Mouse (Mus musculus): ENCODE data around the gene Aggf1. TPM values are rescaled to one million over a fixed set of nuclear protein-coding genes. Genes with fewer than 3 reads are reported as not detected.

Gene Aggf1
- polyA plus RNA-seq, 1 experiment from 2014 or later = 42.3 TPM

GRCm38 (mm10) chr13:95307100-95307655, 68.0 kb downstream of the Aggf1 start:
- Histone ChIP-seq H3K9me3 (ENCODE audit: control insufficient read depth, low read length) (no peaks in the 10 kb centered on the region), H3K27ac (ENCODE audit: low read length) (no peak overlapping the region), H3K4me2 (ENCODE audit: low read length) (no peak overlapping the region), H3K4me1 (replicated peaks; ENCODE audit: control insufficient read depth, insufficient read depth, low read length) (peaks cover 2% of the 10 kb centered on the region; the same call in 1 of the 2 replicates), H3K4me3 (replicated peaks; ENCODE audit: low read length) (no peak overlapping the region), H3K27me3 (replicated peaks; ENCODE audit: control insufficient read depth, insufficient read depth, low read length) (no peaks in the 10 kb centered on the region), H3K36me3 (ENCODE audit: control insufficient read depth, insufficient read depth) (no peaks in the 10 kb centered on the region), H3K9ac (replicated peaks; ENCODE audit: low read depth, low read length) (no peak overlapping the region)
- 87% methylated on average over 8 of the region's 8 CpGs for WGBS
- ATAC-seq = no peak

- Histone ChIP-seq H3K9me3 (ENCODE audit: control insufficient read depth, low read length) (no peaks in the 10 kb centered on the region), H3K36me3 (ENCODE audit: control insufficient read depth, insufficient read depth) (no peaks in the 10 kb centered on the region), H3K4me2 (ENCODE audit: low read length) (no peak overlapping the region), H3K27me3 (replicated peaks; ENCODE audit: control insufficient read depth, insufficient read depth, low read length) (no peaks in the 10 kb centered on the region), H3K4me1 (replicated peaks; ENCODE audit: control insufficient read depth, insufficient read depth, low read length) (no peaks in the 10 kb centered on the region), H3K27ac (ENCODE audit: low read length) (no peak overlapping the region), H3K4me3 (replicated peaks; ENCODE audit: low read length) (no peak overlapping the region), H3K9ac (replicated peaks; ENCODE audit: low read depth, low read length) (no peak overlapping the region)
- WGBS = 67% methylated on average over 4 of the region's 4 CpGs
- ATAC-seq = no peak
Observed at GRCm38 (mm10) chr13:95306596-95306995, 68.6 kb downstream of the Aggf1 start.

Other genes starting within 250 kb of the Aggf1 start
- 4.4 and 6.8 TPM in 2 replicates for gene Pde8b, start 125.0 kb downstream of the Aggf1 start, polyA plus RNA-seq (2015; fragmentation: Nextera tagmentation; extraction: Ambion mirVana)
- 35.5 and 39.0 TPM in 2 replicates for gene Zbed3, start 51.7 kb downstream of the Aggf1 start, polyA plus RNA-seq (2015; fragmentation: Nextera tagmentation; extraction: Ambion mirVana)
- gene Crhbp, start 69.6 kb upstream of the Aggf1 start, polyA plus RNA-seq (2015; fragmentation: Nextera tagmentation; extraction: Ambion mirVana) = 0.93 and 1.2 TPM in 2 replicates
- not detected in 2 replicates for gene S100z, start 103.4 kb upstream of the Aggf1 start, polyA plus RNA-seq (2015; fragmentation: Nextera tagmentation; extraction: Ambion mirVana)
- gene F2rl1, start 149.9 kb upstream of the Aggf1 start, polyA plus RNA-seq (2015; fragmentation: Nextera tagmentation; extraction: Ambion mirVana) = 0.11 TPM in 1 of 2 replicates, not detected in the other
- 68.7 and 85.1 TPM in 2 replicates for gene F2r, start 243.1 kb upstream of the Aggf1 start, polyA plus RNA-seq (2015; fragmentation: Nextera tagmentation; extraction: Ambion mirVana)